Mouse (Mus musculus) urinary bladder, postnatal 10 days (tissue): ENCODE data around the gene Nedd4.
"Not testable (repeated sequence)": the region's sequence is repeated elsewhere in the genome, so short reads cannot be mapped to it uniquely, and the experiment has no call there.

Experiments used
- DNase-seq: peaks from one replicate; pipeline ENCODE4 v3.0.0; 2022; ENCODE audit warnings: low spot score

Nedd4 gene

DNA sequence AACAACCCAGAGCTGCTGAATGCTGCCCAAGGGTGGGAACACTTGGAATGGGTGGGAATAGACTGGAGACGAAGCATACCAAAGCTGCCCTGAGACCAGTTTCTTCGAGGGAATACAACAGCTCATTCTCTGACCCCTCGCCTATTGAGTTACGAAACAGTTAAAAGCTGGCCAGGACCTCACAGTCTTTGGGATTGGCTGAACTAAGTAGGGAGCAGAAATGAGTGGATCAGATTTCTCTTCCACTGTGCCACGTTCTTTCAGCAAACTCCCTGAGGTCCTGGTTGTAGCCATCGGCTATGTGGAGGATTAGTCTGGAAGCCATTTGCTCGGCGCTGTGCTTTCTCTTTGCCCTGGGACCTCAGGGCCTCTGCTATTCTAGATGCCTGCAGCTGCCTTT is 9.2 kb upstream of the Nedd4 start:
- no peak for DNase-seq

- no peak for DNase-seq
These were observed 8.6 kb upstream of the Nedd4 start for GRCm38 (mm10) chr9:72653533-72653932.

DNA sequence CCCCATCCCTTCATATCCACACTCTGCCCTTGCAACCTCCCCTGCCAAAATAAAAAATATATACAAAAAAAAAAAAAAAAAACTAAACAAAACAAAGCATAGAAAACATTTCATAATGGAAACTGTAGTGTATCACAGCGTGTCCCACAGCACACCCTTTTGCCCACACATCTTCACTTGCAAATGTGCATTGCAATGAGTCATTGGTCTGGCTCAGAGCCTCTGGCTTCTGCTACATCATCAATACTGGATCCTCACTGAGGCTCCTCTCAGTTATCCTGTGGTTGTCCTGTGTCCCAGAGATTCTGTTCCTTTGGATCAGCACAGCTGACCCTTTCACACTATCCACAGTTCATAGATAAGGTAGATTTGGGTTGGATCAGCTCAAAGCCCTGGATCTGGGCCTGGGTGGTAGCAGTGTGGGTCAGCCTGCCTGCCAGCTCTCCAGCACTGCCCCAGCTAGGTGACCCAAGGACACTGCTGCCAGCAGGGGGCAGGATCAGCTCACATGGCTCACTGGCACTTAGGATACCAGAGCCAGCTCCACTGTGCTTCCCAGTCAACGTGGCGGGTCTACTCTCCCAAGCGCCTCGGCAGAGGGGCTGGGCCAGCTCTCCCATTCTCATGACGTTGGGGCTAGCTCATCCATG is 7.4 kb upstream of the Nedd4 start:
- no peak for DNase-seq

DNA sequence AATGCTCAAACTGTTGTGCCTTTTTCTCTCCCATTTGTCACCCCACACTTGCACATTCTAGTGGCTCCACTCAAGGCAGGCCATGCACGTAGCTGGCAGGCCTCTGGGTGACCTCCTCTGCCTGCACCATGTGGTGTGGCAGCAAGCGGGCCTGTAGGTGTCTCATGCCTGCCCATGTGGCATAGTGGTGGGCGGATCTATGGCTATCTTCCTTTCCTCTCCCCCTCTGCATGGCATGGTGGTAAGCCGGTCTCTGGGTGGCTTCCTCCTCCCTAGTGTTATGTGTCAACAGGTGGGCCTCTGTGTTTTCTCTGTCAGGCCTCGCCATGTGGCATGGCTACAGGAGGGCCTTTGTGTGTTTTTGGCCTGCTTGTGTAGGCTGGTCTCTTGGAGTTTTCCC is 6.5 kb upstream of the Nedd4 start:
- no peak for DNase-seq

DNA sequence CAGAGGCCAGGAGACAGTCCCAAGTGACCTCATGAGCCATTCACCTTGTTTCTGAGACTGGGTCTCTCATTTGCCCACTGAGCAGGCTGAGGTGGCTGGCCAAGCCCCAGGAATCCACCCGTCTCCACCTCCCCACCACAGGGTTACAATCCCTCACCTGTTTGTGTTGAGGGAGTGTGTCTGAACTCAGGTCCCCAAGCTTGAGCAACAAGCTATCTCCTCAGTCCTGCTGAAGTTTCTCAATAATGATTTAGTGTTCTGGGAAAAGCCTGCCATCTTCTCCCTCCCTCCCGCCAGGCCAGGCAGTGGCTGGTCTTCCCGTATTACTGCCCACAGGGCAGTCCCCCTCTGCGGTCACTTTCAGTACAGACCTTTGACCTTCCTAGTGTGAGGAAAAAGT is 5.7 kb upstream of the Nedd4 start:
- DNase-seq = no peak

- no peak for DNase-seq
These were observed 5.2 kb upstream of the Nedd4 start for GRCm38 (mm10) chr9:72656940-72657339.

DNA sequence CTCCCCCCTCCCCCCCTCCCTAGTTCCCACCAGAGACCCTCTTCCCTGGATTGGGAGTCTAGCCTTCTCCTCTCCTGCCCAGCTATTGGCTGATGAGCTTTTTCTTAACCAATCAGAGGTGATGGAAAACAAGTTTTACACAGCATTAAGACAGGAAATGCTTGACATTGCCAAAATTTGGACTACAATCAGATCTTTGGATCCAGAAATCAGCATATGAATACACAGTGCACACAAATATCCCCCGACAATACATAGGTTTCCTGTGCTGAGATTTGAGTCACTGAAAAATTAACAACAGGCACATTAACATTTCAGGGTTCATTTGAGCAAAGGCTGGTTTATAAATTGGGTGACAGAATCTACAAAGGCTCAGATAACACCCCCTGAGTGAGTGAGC is 4.5 kb upstream of the Nedd4 start:
- DNase-seq = no peak

- no peak for DNase-seq
These were observed 2.0 kb upstream of the Nedd4 start for GRCm38 (mm10) chr9:72660139-72660538.

- no peak for DNase-seq
These were observed 1.2 kb upstream of the Nedd4 start for GRCm38 (mm10) chr9:72660911-72661310.

DNA sequence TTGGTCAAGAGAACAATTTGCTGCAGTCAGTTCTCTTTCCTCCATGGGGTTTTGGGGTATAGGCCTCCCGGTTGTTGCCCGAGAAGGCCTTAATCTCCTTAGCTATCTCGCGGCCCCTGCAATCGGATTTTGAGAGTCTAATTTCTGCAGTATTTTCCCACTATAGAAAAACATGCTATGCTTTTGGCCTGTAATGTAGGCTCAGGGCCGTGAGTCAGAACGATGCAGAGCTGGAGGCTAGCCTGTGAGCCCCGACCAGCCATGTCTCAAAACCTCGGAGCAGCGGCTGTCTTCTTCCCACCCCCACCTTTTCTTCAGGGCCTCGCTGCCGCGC is 618 bp upstream of the Nedd4 start:
- no peak for DNase-seq

DNA sequence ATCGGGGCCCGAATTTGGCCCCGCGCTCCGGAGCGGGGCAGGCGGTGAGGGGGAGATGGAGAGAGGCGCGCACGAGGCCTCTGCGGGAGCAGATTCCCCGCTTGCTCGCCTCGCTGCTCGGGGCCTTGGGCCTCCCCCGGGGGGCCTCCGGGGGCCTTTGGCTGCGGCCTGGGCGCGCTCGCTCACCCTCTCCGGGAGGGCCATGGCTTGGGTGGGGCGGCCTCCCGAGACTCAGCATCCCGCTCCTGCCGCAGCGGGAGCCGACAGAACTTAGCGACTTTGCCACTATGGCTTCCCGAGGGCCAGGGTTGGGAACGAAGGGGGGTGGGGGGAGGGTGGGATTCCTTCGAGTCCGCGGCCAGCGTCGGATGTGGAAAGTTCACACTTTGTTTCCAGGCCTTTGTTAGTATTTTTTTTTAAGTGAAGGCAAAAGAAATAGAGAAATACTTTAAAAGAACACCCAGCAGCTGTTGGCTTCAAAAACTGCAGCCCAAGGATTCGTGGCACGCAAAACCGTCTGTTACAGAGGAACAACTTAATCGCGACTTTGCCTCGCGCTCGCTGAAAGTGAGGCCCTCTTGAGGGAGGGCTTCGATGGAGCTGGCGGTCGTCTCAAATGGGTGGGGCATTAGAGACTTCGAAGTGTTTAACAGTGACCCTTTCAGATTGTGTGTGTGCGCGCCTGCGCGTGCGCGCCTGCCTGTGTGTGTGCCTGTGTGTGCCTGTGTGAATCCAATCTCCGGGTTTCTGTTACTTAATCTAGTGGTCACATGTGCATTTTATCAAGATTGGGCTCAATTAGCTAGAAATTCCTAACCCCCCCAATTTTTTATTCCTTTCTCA is 766 bp downstream of the Nedd4 start:
- DNase-seq = no peak

GRCm38 (mm10) chr9:72663534-72663918 is 1.4 kb downstream of the Nedd4 start:
- DNase-seq = no peak

GRCm38 (mm10) chr9:72664409-72665351 is 2.5 kb downstream of the Nedd4 start:
- DNase-seq = no peak

- DNase-seq = no peak
These were observed 3.4 kb downstream of the Nedd4 start for GRCm38 (mm10) chr9:72665517-72665916.

DNA sequence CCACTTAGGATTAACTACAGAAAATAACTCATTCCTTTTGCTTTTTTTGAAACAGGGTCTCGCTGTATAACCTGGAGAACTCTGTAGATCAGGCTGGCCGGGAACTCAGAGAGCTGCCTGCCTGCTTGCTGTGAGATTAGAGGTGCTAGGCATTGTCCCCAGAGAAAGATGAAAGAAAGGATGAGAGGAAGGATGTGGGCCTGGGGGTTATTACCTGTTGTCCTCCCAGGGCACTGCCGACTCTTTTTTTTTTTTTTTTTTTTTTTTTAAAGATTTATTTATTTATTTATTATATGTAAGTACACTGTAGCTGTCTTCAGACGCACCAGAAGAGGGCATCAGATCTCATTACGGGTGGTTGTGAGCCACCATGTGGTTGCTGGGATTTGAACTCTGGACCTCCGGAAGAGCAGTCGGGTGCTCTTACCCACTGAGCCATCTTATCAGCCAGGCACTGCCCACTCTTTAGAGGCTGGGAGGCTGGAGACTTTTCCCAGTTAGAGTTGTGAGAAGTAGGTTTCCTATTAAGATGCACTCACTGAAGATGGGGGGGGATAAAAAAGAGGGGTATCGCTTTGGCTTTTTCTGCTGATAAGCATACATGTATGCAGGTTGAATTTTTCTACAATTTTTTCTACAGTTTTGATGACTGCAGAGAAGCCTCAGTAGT is 4.3 kb downstream of the Nedd4 start:
- DNase-seq = not testable (repeated sequence)

GRCm38 (mm10) chr9:72667126-72667525 is 5.0 kb downstream of the Nedd4 start:
- DNase-seq = no peak

GRCm38 (mm10) chr9:72669383-72669782 is 7.2 kb downstream of the Nedd4 start:
- no peak for DNase-seq

DNA sequence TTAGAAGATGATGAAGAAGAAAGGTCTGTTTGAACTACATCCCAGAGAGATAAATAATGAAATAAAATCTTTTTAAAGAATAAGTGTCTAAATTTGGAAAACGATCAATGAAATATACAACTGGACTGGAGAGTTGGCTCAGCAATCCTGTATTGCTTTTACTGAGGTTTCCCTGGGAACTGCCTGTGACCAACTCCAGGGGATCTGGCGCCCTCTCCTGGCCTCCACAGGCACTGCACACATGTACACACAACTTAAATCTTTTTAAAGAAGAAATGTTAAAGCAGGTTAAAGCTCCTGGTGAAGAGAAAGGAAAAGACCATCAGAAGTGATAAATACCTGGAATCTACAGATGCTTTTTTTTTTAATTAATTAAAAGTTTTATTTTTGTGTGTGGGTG is 10.2 kb downstream of the Nedd4 start:
- DNase-seq = peak; percentile 49

DNA sequence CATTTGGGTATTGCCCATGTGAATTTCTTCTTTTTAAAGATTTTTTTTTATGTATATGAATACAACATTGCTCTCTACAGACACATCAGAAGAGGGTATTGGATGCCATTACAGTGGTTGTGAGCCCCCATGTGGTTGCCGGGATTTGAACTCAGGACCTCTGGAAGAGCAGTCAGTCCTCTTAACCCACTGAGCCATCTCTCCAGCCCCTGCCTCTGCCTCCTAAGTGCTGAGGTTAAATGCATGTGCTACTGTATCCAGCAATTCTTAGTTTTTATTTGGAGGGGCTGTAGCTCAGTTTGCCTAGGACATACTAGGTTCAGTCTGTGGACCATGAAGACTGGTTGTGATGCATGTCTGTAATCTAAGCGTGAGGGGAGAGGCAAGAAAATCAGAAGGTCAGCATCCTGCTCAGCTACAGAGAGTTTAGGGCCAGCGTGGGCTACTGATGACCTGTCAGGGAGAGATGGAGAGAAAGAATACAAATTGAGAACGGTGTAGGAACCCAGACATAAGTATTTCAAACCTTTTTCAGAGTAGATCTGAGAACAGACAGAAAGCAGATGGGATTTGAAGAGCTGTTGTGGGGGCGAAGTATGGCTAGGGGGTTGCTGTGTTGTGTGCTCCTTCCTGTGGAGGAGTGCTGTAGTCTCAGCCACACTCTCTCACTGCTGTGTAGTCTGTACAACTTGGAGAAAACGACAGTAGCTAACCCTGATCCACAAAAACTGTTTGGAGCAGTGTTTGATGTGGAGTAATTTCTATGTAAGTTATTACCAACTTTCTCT is 13.0 kb downstream of the Nedd4 start:
- no peak for DNase-seq

DNA sequence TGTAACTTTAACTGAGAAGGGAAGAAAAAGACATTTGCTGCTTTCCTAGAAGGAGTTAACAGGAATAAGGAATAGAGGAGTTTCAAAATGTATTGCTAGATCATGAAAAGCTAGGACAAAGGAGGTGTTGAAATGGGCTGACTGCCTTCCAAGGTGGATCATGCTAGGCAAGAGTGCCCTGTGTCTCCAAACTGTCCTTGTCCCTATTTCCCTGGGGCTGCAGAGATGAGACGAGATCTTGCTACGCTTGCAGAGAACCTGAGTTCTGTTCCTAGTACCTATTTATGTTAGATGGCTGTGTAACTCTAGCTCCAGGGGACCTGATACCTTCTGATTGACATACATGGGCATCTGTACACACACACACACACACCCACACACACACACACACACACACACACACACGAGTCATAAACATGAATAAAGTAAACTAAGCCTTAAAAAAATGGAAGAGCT is 13.6 kb downstream of the Nedd4 start:
- DNase-seq = no peak

DNA sequence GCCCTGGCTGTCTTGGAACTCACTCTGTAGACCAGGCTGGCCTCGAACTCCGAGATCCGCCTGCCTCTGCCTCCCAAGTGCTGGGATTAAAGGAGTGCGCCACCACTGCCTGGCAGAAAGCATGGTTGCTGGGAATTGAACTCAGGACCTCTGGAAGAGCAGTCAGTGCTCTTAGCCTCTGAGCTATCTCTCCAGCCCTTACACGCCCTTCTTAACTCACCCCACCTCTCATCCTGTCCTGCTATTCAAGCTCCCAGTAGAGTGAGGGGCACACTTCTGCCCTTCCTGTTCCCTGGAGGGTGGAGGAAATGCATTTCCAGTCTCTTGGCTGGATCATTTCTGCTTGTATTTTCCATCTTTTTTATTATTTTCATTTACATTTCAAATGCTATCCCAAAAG is 15.5 kb downstream of the Nedd4 start:
- DNase-seq = no peak
